Mouse (Mus musculus): ENCODE measurements around the gene Bfsp2. TPM values are rescaled to one million over a fixed set of nuclear protein-coding genes. Genes with fewer than 3 reads are reported as not detected.
A peak's percentile ranks its signal among the peaks of the same experiment; 100 is the strongest.

Bfsp2 gene
- polyA plus RNA-seq, 1 experiment: 1.4 TPM

DNA sequence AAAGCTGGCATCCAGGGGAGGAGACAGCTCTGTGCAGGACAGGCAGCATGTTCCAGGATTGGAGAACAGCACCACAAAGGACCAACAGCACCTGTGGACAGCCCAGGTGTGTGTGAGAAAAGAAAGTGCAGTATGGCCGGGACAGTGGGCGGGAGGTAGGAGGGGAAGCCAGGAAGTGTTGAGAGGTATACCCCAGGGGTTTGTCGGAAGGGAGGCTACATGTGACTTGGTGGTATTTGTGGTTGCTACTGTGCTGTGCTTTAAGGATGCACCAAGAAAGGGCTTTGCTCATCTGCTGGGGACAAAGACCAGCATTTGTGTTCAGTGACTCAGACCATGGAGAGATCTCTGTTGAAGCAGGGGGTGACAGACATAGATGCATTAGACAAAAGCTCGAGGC lies 9.7 kb upstream of the Bfsp2 start:
- peak; percentile 51 for DNase-seq
- Histone ChIP-seq H3K27me3 (ENCODE audit: control insufficient read depth, insufficient read depth, low read length) (no peaks in the 10 kb centered on the region), H3K4me1 (replicated peaks; ENCODE audit: control insufficient read depth, insufficient read depth, low read length) (peaks cover 47% of the 10 kb centered on the region), H3K27ac (ENCODE audit: control insufficient read depth, insufficient read depth, low read length) (peak overlapping the region; percentile 50; the same call in 1 of the 2 replicates), H3K36me3 (ENCODE audit: control insufficient read depth, insufficient read depth, low read length) (no peaks in the 10 kb centered on the region), H3K4me3 (ENCODE audit: control insufficient read depth, insufficient read depth, low read length) (peak overlapping the region; percentile 12; the same call in 1 of the 2 replicates)
- WGBS: 9% methylated on average over 4 of the region's 4 CpGs
- no peak for TF ChIP-seq CTCF (IDR thresholded peaks at IDR 0.05; ENCODE audit: borderline replicate concordance, control insufficient read depth, extremely low read depth, insufficient read depth, low read length, poor library complexity)
- no peak for TF ChIP-seq POLR2A (IDR thresholded peaks at IDR 0.05; ENCODE audit: control insufficient read depth, extremely low read depth, insufficient read depth, low read length, poor library complexity)

DNA sequence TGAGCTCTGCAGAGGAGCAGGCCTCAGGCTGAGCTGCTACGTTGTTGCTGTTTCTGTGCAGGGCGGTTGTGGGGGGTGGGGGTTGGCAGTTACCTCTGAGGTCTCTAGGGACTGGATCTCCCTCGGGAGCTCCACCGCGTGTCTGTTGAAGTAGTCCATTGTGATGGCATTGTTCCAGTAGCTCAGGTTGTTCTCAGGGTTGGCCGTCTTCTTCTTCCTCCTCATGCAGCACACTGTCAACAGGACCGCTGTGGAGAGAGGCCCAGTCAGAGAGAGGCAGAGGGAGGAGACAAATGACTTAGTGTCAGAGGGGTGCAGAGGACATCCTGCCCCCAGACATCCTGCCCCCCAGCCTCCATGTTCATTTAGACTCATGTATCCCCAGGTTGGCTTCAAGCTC lies 8.9 kb upstream of the Bfsp2 start:
- peak; percentile 55 for DNase-seq
- peak overlapping the region; percentile 46 for H3K4me3 ChIP-seq (ENCODE audit: control insufficient read depth, insufficient read depth, low read length)

DNA sequence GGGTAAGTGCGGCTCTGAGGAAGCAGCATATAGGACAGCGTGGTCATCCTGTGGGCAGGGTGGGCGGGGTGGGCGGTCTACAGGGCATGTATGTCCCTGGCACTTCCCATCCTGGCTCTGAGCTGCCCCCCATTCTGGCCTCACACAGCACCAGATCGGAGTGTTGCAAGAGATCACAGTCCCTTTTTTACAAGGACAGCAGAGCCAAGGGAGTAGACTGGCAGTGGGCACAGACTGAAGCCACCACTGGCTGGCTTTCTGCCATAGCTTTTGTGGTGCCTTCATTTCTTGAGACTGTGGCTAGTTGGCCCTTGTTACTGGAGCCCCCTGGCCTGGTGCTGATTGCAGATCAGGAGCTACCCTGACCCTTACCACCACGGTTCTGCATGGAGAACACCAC lies 6.0 kb upstream of the Bfsp2 start:
- WGBS: 39% methylated on average over 6 of the region's 6 CpGs
- Histone ChIP-seq H3K4me3 (ENCODE audit: control insufficient read depth, insufficient read depth, low read length) (no peak overlapping the region), H3K27me3 (ENCODE audit: control insufficient read depth, insufficient read depth, low read length) (no peaks in the 10 kb centered on the region), H3K36me3 (ENCODE audit: control insufficient read depth, insufficient read depth, low read length) (no peaks in the 10 kb centered on the region), H3K27ac (ENCODE audit: control insufficient read depth, insufficient read depth, low read length) (no peak overlapping the region), H3K4me1 (replicated peaks; ENCODE audit: control insufficient read depth, insufficient read depth, low read length) (peaks cover 48% of the 10 kb centered on the region)
- no peak for DNase-seq
- TF ChIP-seq CTCF (IDR thresholded peaks at IDR 0.05; ENCODE audit: borderline replicate concordance, control insufficient read depth, extremely low read depth, insufficient read depth, low read length, poor library complexity) (no peak), POLR2A (IDR thresholded peaks at IDR 0.05; ENCODE audit: control insufficient read depth, extremely low read depth, insufficient read depth, low read length, poor library complexity) (no peak)

More for the DNA sequence above, 8.9 kb upstream of the Bfsp2 start:
- Histone ChIP-seq H3K4me1 (replicated peaks; ENCODE audit: control insufficient read depth, insufficient read depth, low read length) (peaks cover 48% of the 10 kb centered on the region), H3K36me3 (ENCODE audit: control insufficient read depth, insufficient read depth, low read length) (no peaks in the 10 kb centered on the region), H3K27me3 (ENCODE audit: control insufficient read depth, insufficient read depth, low read length) (no peaks in the 10 kb centered on the region), H3K27ac (ENCODE audit: control insufficient read depth, insufficient read depth, low read length) (peak overlapping the region; percentile 66)
- TF ChIP-seq CTCF (IDR thresholded peaks at IDR 0.05; ENCODE audit: borderline replicate concordance, control insufficient read depth, extremely low read depth, insufficient read depth, low read length, poor library complexity) (no peak), POLR2A (IDR thresholded peaks at IDR 0.05; ENCODE audit: control insufficient read depth, extremely low read depth, insufficient read depth, low read length, poor library complexity) (peak; percentile 41; the same call in 1 of the 2 replicates)
- WGBS: 16% methylated on average over 7 of the region's 7 CpGs

DNA sequence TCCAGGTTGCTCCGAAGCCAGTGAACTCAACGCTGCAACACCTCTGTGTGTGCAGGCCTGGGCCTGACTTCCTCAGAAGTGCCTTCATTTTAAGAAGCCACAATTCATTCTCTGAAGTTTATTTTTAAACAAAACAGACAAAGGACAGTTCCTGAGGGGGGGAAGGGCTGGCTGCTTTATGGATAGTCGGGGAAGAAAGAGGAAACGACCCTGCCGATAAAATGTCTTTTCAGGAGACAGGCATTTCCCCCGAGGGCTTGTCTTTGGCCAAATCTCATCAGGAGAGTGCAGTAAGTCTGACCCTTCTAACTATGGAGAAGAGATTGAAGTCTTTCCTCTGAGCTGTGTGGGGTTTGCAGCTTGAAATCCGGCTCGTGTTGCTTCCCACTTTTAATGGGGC lies 5.4 kb upstream of the Bfsp2 start:
- WGBS: 3% methylated on average over 8 of the region's 8 CpGs
- H3K4me1 ChIP-seq (replicated peaks; ENCODE audit: control insufficient read depth, insufficient read depth, low read length): peaks cover 48% of the 10 kb centered on the region
- TF ChIP-seq CTCF (IDR thresholded peaks at IDR 0.05; ENCODE audit: borderline replicate concordance, control insufficient read depth, extremely low read depth, insufficient read depth, low read length, poor library complexity) (no peak), POLR2A (IDR thresholded peaks at IDR 0.05; ENCODE audit: control insufficient read depth, extremely low read depth, insufficient read depth, low read length, poor library complexity) (no peak)

DNA sequence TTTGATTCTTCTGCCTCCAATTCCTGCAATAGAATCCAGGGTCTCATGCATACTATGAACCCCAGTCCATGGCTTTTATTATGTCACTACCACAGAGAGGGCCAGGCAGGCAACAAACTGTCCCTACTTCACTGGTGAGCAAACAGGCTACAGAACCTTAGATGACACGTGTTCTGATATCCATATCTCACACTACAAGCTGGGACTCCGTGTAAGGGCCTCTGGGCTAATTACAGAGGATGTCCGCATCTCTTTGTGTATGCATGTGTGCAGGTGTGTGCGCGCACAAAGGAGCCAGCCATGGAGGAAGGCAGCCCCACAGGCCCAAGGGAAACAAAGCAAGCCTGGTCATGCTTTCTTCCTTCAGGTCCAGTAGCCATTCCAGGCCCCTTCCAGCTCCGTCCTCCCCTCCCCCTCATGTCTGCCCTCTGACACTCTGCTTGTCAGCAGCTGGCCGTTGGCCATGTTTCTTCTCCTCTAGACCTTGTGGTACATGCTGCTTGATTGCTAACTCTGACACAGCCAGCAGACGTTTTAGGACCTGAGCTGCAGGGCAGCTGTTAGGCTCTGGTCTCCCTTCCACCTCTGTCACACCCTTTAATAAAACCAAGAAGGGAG lies 492 bp upstream of the Bfsp2 start:
- Histone ChIP-seq H3K4me1 (replicated peaks; ENCODE audit: control insufficient read depth, insufficient read depth, low read length) (peaks cover 9% of the 10 kb centered on the region), H3K4me3 (ENCODE audit: control insufficient read depth, insufficient read depth, low read length) (no peak overlapping the region), H3K36me3 (ENCODE audit: control insufficient read depth, insufficient read depth, low read length) (no peaks in the 10 kb centered on the region), H3K27me3 (ENCODE audit: control insufficient read depth, insufficient read depth, low read length) (no peaks in the 10 kb centered on the region), H3K27ac (ENCODE audit: control insufficient read depth, insufficient read depth, low read length) (no peak overlapping the region)
- 79% methylated on average over 8 of the region's 8 CpGs for WGBS
- DNase-seq: no peak
- TF ChIP-seq CTCF (IDR thresholded peaks at IDR 0.05; ENCODE audit: borderline replicate concordance, control insufficient read depth, extremely low read depth, insufficient read depth, low read length, poor library complexity): no peak
- TF ChIP-seq POLR2A (IDR thresholded peaks at IDR 0.05; ENCODE audit: control insufficient read depth, extremely low read depth, insufficient read depth, low read length, poor library complexity): no peak

More for the DNA sequence above, 5.4 kb upstream of the Bfsp2 start:
- Histone ChIP-seq H3K36me3 (ENCODE audit: control insufficient read depth, insufficient read depth, low read length) (no peaks in the 10 kb centered on the region), H3K4me3 (ENCODE audit: control insufficient read depth, insufficient read depth, low read length) (no peak overlapping the region), H3K27ac (ENCODE audit: control insufficient read depth, insufficient read depth, low read length) (peak overlapping the region; percentile 1; the same call in 1 of the 2 replicates), H3K27me3 (ENCODE audit: control insufficient read depth, insufficient read depth, low read length) (no peaks in the 10 kb centered on the region)
- no peak for DNase-seq

DNA sequence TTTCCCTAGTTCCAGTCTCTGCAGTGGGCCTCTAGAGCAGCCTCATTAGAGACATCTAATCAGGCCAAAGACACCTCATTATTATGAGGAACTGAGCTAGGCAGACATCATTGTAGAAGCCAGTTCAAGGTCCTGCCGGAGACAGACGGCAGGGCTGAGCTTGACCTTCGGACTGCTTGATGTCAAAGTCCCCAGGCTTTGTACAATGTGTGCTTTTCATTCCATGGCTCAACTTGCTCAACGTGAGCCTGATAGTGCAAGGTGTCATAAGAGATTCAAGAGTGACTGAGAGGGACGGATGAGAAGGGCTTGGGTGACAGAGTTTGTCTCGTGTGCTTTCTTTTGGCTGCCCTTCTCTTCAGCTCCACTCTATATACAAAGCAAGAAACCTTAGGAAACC lies 4.8 kb downstream of the Bfsp2 start:
- Histone ChIP-seq H3K36me3 (ENCODE audit: control insufficient read depth, insufficient read depth, low read length) (no peaks in the 10 kb centered on the region), H3K4me3 (ENCODE audit: control insufficient read depth, insufficient read depth, low read length) (no peak overlapping the region), H3K4me1 (replicated peaks; ENCODE audit: control insufficient read depth, insufficient read depth, low read length) (peaks cover 11% of the 10 kb centered on the region), H3K27me3 (ENCODE audit: control insufficient read depth, insufficient read depth, low read length) (no peaks in the 10 kb centered on the region), H3K27ac (ENCODE audit: control insufficient read depth, insufficient read depth, low read length) (no peak overlapping the region)
- no peak for DNase-seq
- no peak for TF ChIP-seq POLR2A (IDR thresholded peaks at IDR 0.05; ENCODE audit: control insufficient read depth, extremely low read depth, insufficient read depth, low read length, poor library complexity)
- no peak for TF ChIP-seq CTCF (IDR thresholded peaks at IDR 0.05; ENCODE audit: borderline replicate concordance, control insufficient read depth, extremely low read depth, insufficient read depth, low read length, poor library complexity)
- WGBS: 98% methylated on average over 6 of the region's 6 CpGs
